11 mouse cellular contexts compared by ENCODE assay signal in the genomic region with DNA sequence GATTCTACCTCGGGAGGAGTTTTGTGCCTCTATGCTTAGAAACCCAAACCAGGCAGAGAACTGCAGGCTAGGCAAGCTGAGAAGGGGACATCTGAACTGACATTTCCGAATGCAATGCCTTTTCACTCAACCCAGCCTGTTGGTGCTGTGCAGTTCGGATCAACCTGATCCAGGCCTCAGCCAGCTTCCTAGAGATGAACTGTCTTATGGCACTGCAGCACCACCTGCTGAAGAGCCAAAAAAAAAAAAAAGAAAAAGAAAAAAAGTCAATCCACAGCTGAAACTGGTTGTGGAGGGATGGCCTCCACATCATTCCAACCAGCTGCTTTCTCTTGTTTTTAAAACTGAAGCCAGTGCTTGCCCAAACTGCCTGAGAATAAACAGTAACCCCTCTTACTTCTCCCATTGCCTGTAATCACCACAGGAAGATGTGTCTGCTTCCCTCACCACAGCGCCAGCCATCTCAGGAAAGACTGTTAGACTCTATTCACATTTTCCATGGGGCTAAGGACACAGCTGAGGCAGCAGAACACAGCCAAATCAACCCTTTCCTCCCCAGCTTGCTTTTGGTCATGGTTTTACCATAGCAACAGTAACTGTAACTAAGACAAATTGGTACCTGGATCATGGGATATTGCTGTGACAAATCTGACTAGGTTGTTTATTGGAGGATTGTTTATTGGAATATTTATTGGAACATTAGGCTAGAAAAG.
DNase-seq lines count a peak whose midpoint lies in the region; ATAC-seq and TF ChIP-seq lines count a peak whose summit lies in the region.
"Had no signal": no experiment of that assay in that cellular context is flagged by ENCODE, and none has a peak within 500 bp of the region (broad histone marks: within the 10 kb centered on the region; RNA-seq: fewer than 3 reads in every experiment).

No protein-coding gene starts in this region.

- H3K27ac ChIP-seq in midbrain, embryonic 11.5 days (ENCODE audit: low read depth, low read length), result no peak overlapping the region
- no peak overlapping the region for H3K27ac ChIP-seq in midbrain, embryonic 14.5 days (replicated peaks; ENCODE audit: low read depth, low read length)
- peak overlapping the region; percentile 25; the same call in 1 of the 2 replicates for H3K27ac ChIP-seq in small intestine, adult 2 months (ENCODE audit: insufficient read depth, low read depth, low read length)
- no peak overlapping the region for H3K27ac ChIP-seq in hindbrain, postnatal 0 days

- intact Hi-C loops in heart, postnatal 10 days (cut with DNase I), result no loop called here

- no peak for TF ChIP-seq CTCF in small intestine, adult 2 months (IDR thresholded peaks at IDR 0.05; ENCODE audit: extremely low read depth, insufficient read length, insufficient replicate concordance, low read depth, low read length)
- no peak for TF ChIP-seq CTCF in hindbrain, postnatal 0 days (IDR thresholded peaks at IDR 0.05; ENCODE audit: low read depth)

- H3K4me1 ChIP-seq in midbrain, embryonic 11.5 days (ENCODE audit: control insufficient read depth, insufficient read depth, low read length), result no peaks in the 10 kb centered on the region
- H3K4me1 ChIP-seq in midbrain, embryonic 14.5 days (ENCODE audit: control insufficient read depth, insufficient read depth, low read length), result no peaks in the 10 kb centered on the region
- H3K4me1 ChIP-seq in small intestine, adult 2 months (ENCODE audit: control insufficient read depth, insufficient read depth, insufficient read length, low read length), result peaks cover 8% of the 10 kb centered on the region; the same call in 1 of the 2 replicates
- no peaks in the 10 kb centered on the region for H3K4me1 ChIP-seq in hindbrain, postnatal 0 days (ENCODE audit: insufficient read depth, low read length)

- H3K9me3 ChIP-seq in midbrain, embryonic 11.5 days (ENCODE audit: control insufficient read depth, low read length), result no peaks in the 10 kb centered on the region
- H3K9me3 ChIP-seq in midbrain, embryonic 14.5 days (ENCODE audit: control insufficient read depth, low read length), result no peaks in the 10 kb centered on the region
- H3K9me3 ChIP-seq in hindbrain, postnatal 0 days (ENCODE audit: low read length), result no peaks in the 10 kb centered on the region

- no peak overlapping the region for H3K4me2 ChIP-seq in midbrain, embryonic 11.5 days
- no peak overlapping the region for H3K4me2 ChIP-seq in midbrain, embryonic 14.5 days (ENCODE audit: low read length)
- H3K4me2 ChIP-seq in hindbrain, postnatal 0 days (ENCODE audit: low read depth, low read length), result no peak overlapping the region

- H3K27me3 ChIP-seq in midbrain, embryonic 11.5 days (ENCODE audit: control insufficient read depth, insufficient read depth, low read length), result no peaks in the 10 kb centered on the region
- no peaks in the 10 kb centered on the region for H3K27me3 ChIP-seq in midbrain, embryonic 14.5 days (ENCODE audit: control insufficient read depth, insufficient read depth, low read length)
- H3K27me3 ChIP-seq in small intestine, adult 2 months (ENCODE audit: control insufficient read depth, insufficient read depth, low read length), result no peaks in the 10 kb centered on the region
- no peaks in the 10 kb centered on the region for H3K27me3 ChIP-seq in hindbrain, postnatal 0 days (ENCODE audit: insufficient read depth, low read length)

- no peak for ATAC-seq in midbrain, embryonic 11.5 days (ENCODE audit: low FRiP score)
- no peak for ATAC-seq in midbrain, embryonic 14.5 days (ENCODE audit: low FRiP score, low TSS enrichment)
- peak; percentile 21 for ATAC-seq in inflammation-experienced regulatory T-cells, adult 6 months
- ATAC-seq in hindbrain, postnatal 0 days, result no peak

- peak; percentile 92 for DNase-seq in heart, adult 11 months
- DNase-seq in heart, postnatal 10 days, result no peak
- peak; percentile 78 for DNase-seq in midbrain, embryonic 11.5 days (ENCODE audit: low spot score, missing footprints)
- no peak for DNase-seq in midbrain, embryonic 14.5 days
- DNase-seq in hindbrain, postnatal 0 days (ENCODE audit: low spot score), result no peak
- no peak for DNase-seq in urinary bladder, postnatal 14 days (ENCODE audit: low spot score)
- DNase-seq: adrenal gland, adult 8-10 months; left cerebral cortex, postnatal 4 days; thymus, adult 18-20 months had no signal

- H3K9ac ChIP-seq in midbrain, embryonic 11.5 days (ENCODE audit: low read length), result no peak overlapping the region
- H3K9ac ChIP-seq in midbrain, embryonic 14.5 days (replicated peaks; ENCODE audit: low read length), result no peak overlapping the region
- H3K9ac ChIP-seq in hindbrain, postnatal 0 days (replicated peaks; ENCODE audit: low read length), result no peak overlapping the region

- no peaks in the 10 kb centered on the region for H3K36me3 ChIP-seq in midbrain, embryonic 11.5 days (ENCODE audit: control insufficient read depth, insufficient read depth, low read length)
- no peaks in the 10 kb centered on the region for H3K36me3 ChIP-seq in midbrain, embryonic 14.5 days (ENCODE audit: control insufficient read depth, insufficient read depth, low read length)
- H3K36me3 ChIP-seq in small intestine, adult 2 months (ENCODE audit: control insufficient read depth, insufficient read depth, low read length), result no peaks in the 10 kb centered on the region
- H3K36me3 ChIP-seq in hindbrain, postnatal 0 days (ENCODE audit: insufficient read depth, low read length), result no peaks in the 10 kb centered on the region

- no peak for TF ChIP-seq POLR2A in small intestine, adult 2 months (IDR thresholded peaks at IDR 0.05; ENCODE audit: low read depth, low read length)

- WGBS in midbrain, embryonic 11.5 days, result 76% methylated on average over 4 of the region's 4 CpGs
- 74% methylated on average over 4 of the region's 4 CpGs for WGBS in midbrain, embryonic 14.5 days
- 66% methylated on average over 4 of the region's 4 CpGs for WGBS in small intestine, adult 2 months
- WGBS in hindbrain, postnatal 0 days, result 58% methylated on average over 4 of the region's 4 CpGs

- H3K4me3 ChIP-seq in midbrain, embryonic 11.5 days (ENCODE audit: low read depth, low read length), result no peak overlapping the region
- no peak overlapping the region for H3K4me3 ChIP-seq in midbrain, embryonic 14.5 days (replicated peaks; ENCODE audit: low read depth, low read length)
- H3K4me3 ChIP-seq in small intestine, adult 2 months (ENCODE audit: low read depth, low read length), result no peak overlapping the region
- H3K4me3 ChIP-seq in hindbrain, postnatal 0 days (ENCODE audit: low read length), result no peak overlapping the region

Comparison
In these comparisons a context has a peak if more than half of its experiments do, and no peak if none do; other contexts are left out.
1. DNase-seq: peak in heart, adult 11 months (single experiment) and midbrain, embryonic 11.5 days (single experiment); none in heart, postnatal 10 days (0 of 2), midbrain, embryonic 14.5 days (single experiment), hindbrain, postnatal 0 days (single experiment) and urinary bladder, postnatal 14 days (single experiment).